Mouse (Mus musculus) bone marrow macrophage, adult 2 months (primary cell): Measurements from ENCODE around the gene Epha7. TPM values are rescaled to one million over a fixed set of nuclear protein-coding genes. Genes with fewer than 3 reads are reported as not detected.

ENCODE experiments used
- H3K27ac ChIP-seq: 2 replicates; pipeline ENCODE4 v1.5.1; 2012; ENCODE audit warnings: low read depth, low read length; ENCODE audit not compliant: insufficient read depth
- H3K4me1 ChIP-seq: 2 replicates; pipeline ENCODE4 v1.6.1; 2012; ENCODE audit warnings: low read length; ENCODE audit not compliant: control insufficient read depth, insufficient read depth
- H3K4me3 ChIP-seq: 2 replicates; pipeline ENCODE4 v1.5.1; 2012; ENCODE audit warnings: mild to moderate bottlenecking, low read length, moderate library complexity; ENCODE audit not compliant: insufficient read depth
- CTCF ChIP-seq: IDR thresholded peaks from 2 replicates; pipeline ENCODE4 v1.5.1; 2012; ENCODE audit warnings: low read depth, mild to moderate bottlenecking, low read length, moderate library complexity
- POLR2A ChIP-seq: IDR thresholded peaks from 2 replicates; pipeline ENCODE4 v1.6.1; 2012; ENCODE audit warnings: mild to moderate bottlenecking, low read depth, low read length, borderline replicate concordance
- polyA plus RNA-seq: library from polyadenylated mRNA; stranded (reverse); fragments of >200 nt; gene quantifications from 2 replicates; pipeline ENCODE4 v1.2.4, GENCODE M21; 2012; ENCODE audit not compliant: missing spikeins, insufficient read depth, insufficient read length

The Epha7 gene
- polyA plus RNA-seq, 1 experiment = 0.13 TPM

GRCm38 (mm10) chr4:28935567-28935966 lies 122.6 kb downstream of the Epha7 start:
- Histone ChIP-seq H3K4me3 (no peak overlapping the region), H3K4me1 (no peaks in the 10 kb centered on the region), H3K27ac (no peak overlapping the region)
- no peak for TF ChIP-seq POLR2A

- Histone ChIP-seq H3K4me3 (no peak overlapping the region), H3K4me1 (no peaks in the 10 kb centered on the region), H3K27ac (no peak overlapping the region)
- TF ChIP-seq CTCF (no peak), POLR2A (no peak)
Observed at GRCm38 (mm10) chr4:28940710-28941109, 127.8 kb downstream of the Epha7 start.

GRCm38 (mm10) chr4:28944237-28944636 lies 131.3 kb downstream of the Epha7 start:
- TF ChIP-seq CTCF = no peak
- TF ChIP-seq POLR2A = no peak
- Histone ChIP-seq H3K4me3 (no peak overlapping the region), H3K4me1 (no peaks in the 10 kb centered on the region), H3K27ac (no peak overlapping the region)

GRCm38 (mm10) chr4:28960889-28961560 lies 148.1 kb downstream of the Epha7 start:
- no peak for TF ChIP-seq POLR2A
- no peak for TF ChIP-seq CTCF
- H3K27ac ChIP-seq = no peak overlapping the region
- no peaks in the 10 kb centered on the region for H3K4me1 ChIP-seq
- no peak overlapping the region for H3K4me3 ChIP-seq

- Histone ChIP-seq H3K27ac (no peak overlapping the region), H3K4me1 (no peaks in the 10 kb centered on the region), H3K4me3 (no peak overlapping the region)
- no peak for TF ChIP-seq CTCF
- TF ChIP-seq POLR2A = no peak
Observed at GRCm38 (mm10) chr4:28967584-28968315, 154.8 kb downstream of the Epha7 start.

GRCm38 (mm10) chr4:28998462-28999286 lies 185.7 kb downstream of the Epha7 start:
- Histone ChIP-seq H3K4me1 (no peaks in the 10 kb centered on the region), H3K27ac (no peak overlapping the region), H3K4me3 (no peak overlapping the region)
- no peak for TF ChIP-seq CTCF
- no peak for TF ChIP-seq POLR2A

GRCm38 (mm10) chr4:28999287-28999595 lies 186.3 kb downstream of the Epha7 start:
- no peak overlapping the region for H3K27ac ChIP-seq
- no peak overlapping the region for H3K4me3 ChIP-seq
- no peaks in the 10 kb centered on the region for H3K4me1 ChIP-seq
- no peak for TF ChIP-seq POLR2A
- TF ChIP-seq CTCF = no peak

- no peak for TF ChIP-seq CTCF
- TF ChIP-seq POLR2A = no peak
- Histone ChIP-seq H3K27ac (no peak overlapping the region), H3K4me3 (no peak overlapping the region), H3K4me1 (no peaks in the 10 kb centered on the region)
Observed at GRCm38 (mm10) chr4:29010333-29010732, 197.4 kb downstream of the Epha7 start.
